Mouse (Mus musculus): ENCODE measurements around the gene Hpcal1. TPM values are rescaled to one million over a fixed set of nuclear protein-coding genes. Genes with fewer than 3 reads are reported as not detected.
A peak's percentile ranks its signal among the peaks of the same experiment; 100 is the strongest.

Hpcal1 gene
- total RNA-seq (2021): 10 to 100 TPM; 54.9 to 65.3 TPM

- DNase-seq (ENCODE audit: extremely low spot score in 1 of 2, low spot score in 1 of 2): peak; percentile 76 to 78
Measured at GRCm38 (mm10) chr12:17690564-17691281, at the start of gene Hpcal1. Hpcal1 (plus strand) TSS chr12:17690856.

GRCm38 (mm10) chr12:17641269-17641668, 49.4 kb upstream of the Hpcal1 start:
- DNase-seq (ENCODE audit: extremely low spot score in 1 of 2, low spot score in 1 of 2): no peak

DNA sequence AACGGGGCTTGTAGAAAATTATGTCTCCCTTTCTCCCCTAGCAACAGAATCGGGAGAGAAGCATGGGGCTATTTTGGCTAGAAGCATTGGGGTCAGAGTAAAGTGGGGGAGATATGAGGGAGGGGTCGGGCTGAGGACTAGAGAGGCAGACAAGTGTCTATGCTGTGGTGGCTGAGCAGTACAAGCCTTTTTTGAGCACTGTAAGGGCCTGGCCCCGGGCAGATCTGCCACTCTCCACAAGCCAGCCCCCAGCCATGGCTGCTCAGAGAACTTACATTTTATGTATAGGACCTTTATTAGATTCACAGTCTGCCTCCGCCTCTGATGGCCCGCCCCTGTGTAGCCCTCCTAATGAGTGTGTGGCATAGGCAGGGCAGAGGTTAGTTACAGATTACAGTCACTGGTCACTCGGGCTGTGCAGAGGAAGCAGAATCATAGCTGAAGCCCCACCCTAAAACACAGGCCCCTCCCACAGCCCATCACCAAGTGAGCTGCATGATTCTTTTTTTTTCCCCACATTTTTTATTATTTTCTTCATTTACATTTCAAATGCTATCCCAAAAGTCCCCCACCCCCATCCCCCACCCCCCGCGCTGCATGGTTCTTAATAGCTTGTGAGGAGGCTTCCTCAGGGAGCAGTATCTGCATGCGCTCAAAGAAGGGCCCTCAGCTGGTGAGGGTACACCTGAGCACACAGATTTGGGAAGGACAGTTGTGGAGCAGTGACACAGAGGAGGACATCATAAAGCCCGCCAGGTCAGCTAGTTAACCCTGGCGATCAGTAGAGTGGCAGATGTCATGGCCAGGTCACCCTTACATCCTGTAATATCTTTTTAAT, 46.1 kb upstream of the Hpcal1 start:
- no peak for DNase-seq (ENCODE audit: extremely low spot score in 1 of 2, low spot score in 1 of 2)

DNA sequence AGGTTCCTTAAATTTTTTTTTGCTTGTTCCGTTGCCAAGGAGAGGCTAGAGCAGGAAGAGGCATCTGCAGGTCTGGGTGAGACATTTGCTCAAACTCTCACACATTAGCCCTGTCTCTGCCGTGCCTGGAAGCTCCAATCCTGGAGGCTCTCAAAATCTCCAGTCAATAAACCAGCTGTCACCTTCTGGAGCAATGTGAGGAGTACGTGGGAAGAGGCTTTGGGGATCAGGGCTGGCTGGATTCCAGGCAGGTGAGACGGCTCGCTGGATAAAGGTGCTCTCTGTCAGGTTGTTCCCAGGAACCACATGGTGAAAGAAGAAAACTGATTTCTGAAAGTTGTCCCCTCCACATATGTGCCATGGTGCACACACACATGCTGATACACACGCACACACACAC, 44.2 kb upstream of the Hpcal1 start:
- DNase-seq (ENCODE audit: extremely low spot score in 1 of 2, low spot score in 1 of 2): no peak

DNA sequence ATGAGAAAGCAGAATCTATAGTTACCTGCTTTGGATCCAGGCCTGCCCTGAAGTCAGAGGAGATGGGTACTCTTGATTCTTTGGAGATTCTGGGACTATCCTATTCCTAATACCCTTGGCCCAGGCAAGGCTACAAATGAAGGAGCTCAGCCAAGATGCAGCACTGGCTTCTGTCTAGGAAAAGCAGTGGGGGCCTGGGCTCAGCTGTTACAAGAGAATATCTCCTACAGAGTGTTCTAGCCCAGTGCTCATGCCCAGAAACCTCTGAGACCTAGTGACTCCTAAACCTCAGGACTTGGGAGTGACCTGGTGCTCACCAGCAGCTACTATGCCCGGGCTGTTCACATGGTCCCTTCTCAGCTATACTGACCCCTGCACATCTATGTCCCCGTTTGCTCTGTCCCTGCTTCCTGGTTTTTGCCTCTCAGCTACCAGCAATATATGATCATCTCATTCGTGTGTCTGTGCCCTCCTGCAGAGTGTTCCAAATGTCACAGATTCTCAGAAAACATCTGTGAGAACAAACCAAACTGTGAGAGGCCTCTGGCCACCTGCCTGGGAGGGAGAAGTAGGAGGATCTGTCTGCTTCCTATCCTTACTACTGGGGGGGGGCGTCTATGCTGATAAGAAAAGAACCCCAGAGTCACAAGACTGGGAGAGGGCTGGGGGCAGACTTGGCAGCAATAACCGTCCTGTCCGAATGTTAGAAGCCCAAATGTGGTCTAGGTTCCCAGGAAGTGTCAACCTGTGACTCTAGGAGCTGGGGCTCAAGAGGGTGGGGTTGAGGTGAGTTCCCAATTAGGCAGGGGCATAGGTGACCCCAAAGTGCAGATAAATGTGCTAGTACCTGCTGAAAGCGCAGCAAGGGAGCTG, 39.2 kb upstream of the Hpcal1 start:
- no peak for DNase-seq (ENCODE audit: extremely low spot score in 1 of 2, low spot score in 1 of 2)

GRCm38 (mm10) chr12:17652216-17653050, 38.2 kb upstream of the Hpcal1 start:
- no peak for DNase-seq (ENCODE audit: extremely low spot score in 1 of 2, low spot score in 1 of 2)

- DNase-seq (ENCODE audit: extremely low spot score in 1 of 2, low spot score in 1 of 2): no peak
Measured at GRCm38 (mm10) chr12:17653051-17653783, 37.4 kb upstream of the Hpcal1 start.

DNA sequence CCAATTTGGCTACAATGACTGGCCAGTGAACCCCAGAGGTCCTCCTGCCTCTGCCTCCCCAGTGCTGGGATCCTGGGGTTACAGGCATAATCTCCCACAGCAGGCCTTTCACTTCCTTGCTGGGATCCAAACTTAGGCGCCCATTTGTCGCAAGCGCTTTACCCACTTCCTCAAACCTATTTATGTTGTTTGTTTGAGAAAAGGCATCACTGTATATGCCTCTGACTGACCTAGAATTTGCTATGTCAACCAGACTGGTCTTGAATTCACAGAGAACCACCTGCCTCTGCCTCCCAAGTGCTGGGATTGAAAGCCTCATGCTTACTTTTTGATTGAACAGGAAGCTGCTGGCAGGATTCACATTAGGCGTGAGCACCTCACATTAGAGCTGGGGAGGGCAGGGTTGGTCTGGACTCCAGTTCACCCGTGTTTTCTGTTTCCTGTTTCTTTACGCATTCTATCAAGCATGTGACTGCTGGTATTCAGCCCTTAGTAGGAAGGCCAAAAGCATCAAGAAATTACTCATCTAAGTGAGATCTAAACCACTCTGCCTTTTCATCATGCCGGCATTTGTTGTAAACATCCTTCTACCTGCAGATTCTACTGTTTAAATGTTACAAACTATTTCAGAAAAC, 33.0 kb upstream of the Hpcal1 start:
- no peak for DNase-seq (ENCODE audit: extremely low spot score in 1 of 2, low spot score in 1 of 2)

DNA sequence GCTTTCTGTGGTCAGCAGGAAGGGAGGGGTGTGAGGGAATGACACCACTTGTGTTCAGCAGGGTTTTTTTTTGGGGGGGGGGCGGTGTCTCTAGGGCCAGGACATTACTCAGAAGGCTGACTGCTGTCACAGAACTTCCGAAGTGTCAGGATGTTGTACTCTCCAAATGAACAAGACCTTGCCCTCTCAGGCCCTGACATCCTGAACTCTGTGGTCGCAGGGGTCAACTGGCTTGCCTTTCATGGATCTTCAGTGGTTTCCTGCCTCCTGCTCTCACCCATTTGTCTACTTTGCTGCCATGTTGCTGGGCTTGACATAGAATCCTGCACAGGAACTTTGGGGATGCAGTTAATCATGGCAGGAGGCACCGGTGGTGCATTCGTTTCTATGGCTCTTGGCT, 32.1 kb upstream of the Hpcal1 start:
- DNase-seq (ENCODE audit: extremely low spot score in 1 of 2, low spot score in 1 of 2): no peak

GRCm38 (mm10) chr12:17661483-17661920, 29.2 kb upstream of the Hpcal1 start:
- no peak for DNase-seq (ENCODE audit: extremely low spot score in 1 of 2, low spot score in 1 of 2)

GRCm38 (mm10) chr12:17663991-17664635, 26.5 kb upstream of the Hpcal1 start:
- DNase-seq (ENCODE audit: extremely low spot score in 1 of 2, low spot score in 1 of 2): no peak

GRCm38 (mm10) chr12:17665906-17666326, 24.7 kb upstream of the Hpcal1 start:
- DNase-seq (ENCODE audit: extremely low spot score in 1 of 2, low spot score in 1 of 2): no peak

GRCm38 (mm10) chr12:17666616-17667015, 24.0 kb upstream of the Hpcal1 start:
- no peak for DNase-seq (ENCODE audit: extremely low spot score in 1 of 2, low spot score in 1 of 2)

GRCm38 (mm10) chr12:17673729-17674128, 16.9 kb upstream of the Hpcal1 start:
- no peak for DNase-seq (ENCODE audit: extremely low spot score in 1 of 2, low spot score in 1 of 2)

GRCm38 (mm10) chr12:17674182-17674812, 16.4 kb upstream of the Hpcal1 start:
- no peak for DNase-seq (ENCODE audit: extremely low spot score in 1 of 2, low spot score in 1 of 2)

GRCm38 (mm10) chr12:17677743-17678142, 12.9 kb upstream of the Hpcal1 start:
- DNase-seq (ENCODE audit: extremely low spot score in 1 of 2, low spot score in 1 of 2): no peak

GRCm38 (mm10) chr12:17679571-17679970, 11.1 kb upstream of the Hpcal1 start:
- no peak for DNase-seq (ENCODE audit: extremely low spot score in 1 of 2, low spot score in 1 of 2)

- no peak for DNase-seq (ENCODE audit: extremely low spot score in 1 of 2, low spot score in 1 of 2)
Measured at GRCm38 (mm10) chr12:17682161-17682560, 8.5 kb upstream of the Hpcal1 start.

Measured in layer of hippocampus, postnatal 25 days (tissue).